Mouse (Mus musculus) A20 (cell line): Measurements from ENCODE around the gene 6030445D17Rik.

Experiments used
- DNase-seq: peaks from one replicate; pipeline ENCODE4 v3.0.0-alpha.2; 2011; ENCODE audit warnings: low read depth, low spot score

6030445D17Rik gene

DNA sequence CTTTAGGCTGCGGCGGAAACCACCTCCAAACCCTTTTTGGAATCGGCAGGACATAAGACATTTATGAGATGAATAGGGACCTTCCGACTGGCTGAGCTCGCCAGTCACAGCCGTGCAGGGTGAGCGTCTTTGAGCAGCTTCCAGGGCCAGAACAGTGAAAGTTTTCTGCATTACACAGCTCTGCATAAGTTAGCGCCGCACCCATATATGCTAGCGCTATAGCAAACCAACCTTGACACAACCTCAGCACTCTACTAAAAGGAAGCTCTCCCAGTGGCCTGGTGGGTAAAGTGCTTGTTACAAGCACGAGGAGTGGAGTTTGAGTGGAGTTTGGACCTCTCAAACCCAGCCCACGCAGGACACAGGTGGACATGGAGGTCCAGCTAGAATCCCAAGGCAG, 2.8 kb upstream of the 6030445D17Rik start:
- no peak for DNase-seq

DNA sequence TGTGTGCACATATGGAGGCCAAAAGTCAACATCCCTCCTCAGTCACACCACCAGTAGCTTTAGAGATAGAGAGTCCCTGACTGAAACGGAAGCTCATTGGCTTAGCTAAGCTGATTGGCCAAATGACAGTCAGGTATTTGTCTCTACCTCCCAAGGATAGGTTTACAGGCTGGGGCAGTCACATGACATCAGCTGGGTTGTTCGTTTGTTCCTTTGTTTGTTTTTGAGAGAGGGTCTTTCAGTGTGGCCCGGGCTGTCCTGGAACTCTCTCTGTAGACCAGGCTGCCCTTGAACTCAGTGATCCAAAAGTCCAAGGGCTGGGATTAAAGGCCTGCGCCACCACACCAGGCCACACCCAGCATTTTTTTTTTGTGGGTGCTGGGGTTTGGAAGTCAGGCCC, 844 bp upstream of the 6030445D17Rik start:
- DNase-seq = no peak

DNA sequence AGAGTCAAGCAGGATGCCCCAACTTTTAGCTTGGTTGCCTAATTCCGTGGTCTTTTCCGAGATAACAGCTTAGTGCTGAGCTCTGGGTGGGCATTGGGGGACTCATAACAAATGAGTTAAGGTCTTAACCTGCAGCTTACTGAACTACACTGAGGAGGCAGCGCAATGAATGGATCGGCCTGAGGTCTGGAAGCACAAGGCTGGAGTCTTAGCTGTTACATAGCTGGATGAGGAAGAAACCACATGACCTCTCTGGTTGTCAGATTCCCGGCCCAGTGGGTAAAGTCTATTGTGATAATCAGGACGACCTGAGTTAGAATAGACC, 327 bp upstream of the 6030445D17Rik start:
- DNase-seq = no peak

DNA sequence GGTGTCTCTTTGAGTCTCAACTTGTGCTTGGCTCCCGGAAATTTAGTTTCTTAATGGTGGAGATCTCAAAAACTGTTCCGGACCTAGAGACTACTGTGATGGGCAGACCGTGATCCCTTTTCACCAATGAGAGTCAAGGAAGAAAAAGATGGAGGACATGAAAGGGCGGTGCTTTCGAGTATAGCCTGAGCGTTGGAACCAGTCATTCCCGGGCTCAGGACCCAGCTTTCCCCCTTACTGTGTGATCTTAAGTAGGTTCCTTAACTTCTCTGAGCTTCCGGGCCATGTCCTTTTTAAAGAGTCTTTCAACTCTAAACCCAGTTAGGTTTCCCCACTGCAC, 759 bp downstream of the 6030445D17Rik start:
- no peak for DNase-seq

DNA sequence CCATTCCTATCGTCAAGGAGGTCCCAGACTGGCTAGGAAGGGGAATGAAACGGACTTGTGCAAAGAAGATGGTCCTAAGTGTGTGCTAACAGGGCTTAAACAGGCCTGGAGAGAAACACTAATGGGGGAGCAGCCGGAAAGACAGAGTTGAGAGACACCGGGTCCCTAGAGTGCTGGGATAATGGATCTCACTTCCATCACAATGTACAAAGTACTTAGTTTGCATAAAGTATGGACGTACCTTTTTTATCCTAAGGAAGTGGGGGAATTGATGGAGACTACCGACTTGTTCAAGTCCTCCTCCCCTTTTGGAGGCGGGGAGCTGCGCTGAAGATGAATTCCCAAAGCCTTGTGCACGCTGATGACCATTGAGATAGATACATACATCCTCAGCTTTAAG, 1.4 kb downstream of the 6030445D17Rik start:
- DNase-seq = no peak

DNA sequence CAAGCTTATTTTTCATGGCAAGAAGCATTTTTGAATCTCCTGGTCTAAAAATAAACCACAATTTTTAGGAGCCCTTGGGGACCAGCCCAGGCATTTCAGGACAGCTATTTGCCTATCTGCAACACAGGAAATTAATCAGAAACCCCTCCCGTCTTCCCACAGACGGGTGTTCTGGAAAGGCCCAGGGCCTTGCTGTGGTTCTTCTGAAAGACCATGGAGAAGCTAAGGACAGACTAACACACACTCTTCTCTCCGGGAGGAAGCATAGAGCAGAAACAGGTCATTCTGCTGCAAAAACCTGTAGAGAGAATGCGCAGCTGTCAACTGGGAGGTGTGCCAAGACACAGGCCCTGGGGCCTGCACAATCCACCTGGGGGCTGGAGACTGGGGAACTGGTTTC, 4.2 kb downstream of the 6030445D17Rik start:
- no peak for DNase-seq

- DNase-seq = peak; percentile 14
These were observed 6.7 kb downstream of the 6030445D17Rik start for GRCm38 (mm10) chr4:136468553-136469327.

DNA sequence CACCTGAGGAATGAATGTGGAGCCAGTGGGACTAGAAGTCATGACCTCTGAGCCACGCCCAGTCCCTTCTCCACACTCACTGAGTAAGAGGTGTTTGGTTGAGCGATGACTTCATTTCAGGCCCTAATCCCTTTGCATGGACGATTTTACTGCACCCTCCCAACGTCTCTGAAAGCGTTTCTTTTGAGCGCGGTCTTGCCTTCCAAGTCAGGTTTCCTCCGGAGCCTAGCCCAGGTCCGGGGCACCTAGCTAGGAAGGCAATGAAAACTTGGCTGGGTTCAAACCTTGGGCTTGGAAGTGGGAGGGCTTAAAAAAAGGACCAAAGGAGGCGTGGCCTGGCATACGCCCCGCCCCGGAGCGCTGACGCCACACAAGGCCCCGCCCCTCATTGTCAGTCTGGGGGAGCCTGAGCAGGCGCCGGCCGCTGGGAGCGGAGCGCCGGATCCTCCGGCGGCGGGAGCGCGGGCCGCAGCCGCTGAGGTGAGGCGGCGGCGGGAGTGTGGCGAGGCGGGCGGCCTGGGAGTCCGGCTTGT, 7.4 kb downstream of the 6030445D17Rik start, which contains the start of gene Luzp1:
TSS of gene Luzp1 (plus strand) at position 391 of the 533 bp plus-strand sequence.
- DNase-seq = peak; percentile 84

- no peak for DNase-seq
These were observed 7.9 kb downstream of the 6030445D17Rik start for GRCm38 (mm10) chr4:136469941-136470346.

DNA sequence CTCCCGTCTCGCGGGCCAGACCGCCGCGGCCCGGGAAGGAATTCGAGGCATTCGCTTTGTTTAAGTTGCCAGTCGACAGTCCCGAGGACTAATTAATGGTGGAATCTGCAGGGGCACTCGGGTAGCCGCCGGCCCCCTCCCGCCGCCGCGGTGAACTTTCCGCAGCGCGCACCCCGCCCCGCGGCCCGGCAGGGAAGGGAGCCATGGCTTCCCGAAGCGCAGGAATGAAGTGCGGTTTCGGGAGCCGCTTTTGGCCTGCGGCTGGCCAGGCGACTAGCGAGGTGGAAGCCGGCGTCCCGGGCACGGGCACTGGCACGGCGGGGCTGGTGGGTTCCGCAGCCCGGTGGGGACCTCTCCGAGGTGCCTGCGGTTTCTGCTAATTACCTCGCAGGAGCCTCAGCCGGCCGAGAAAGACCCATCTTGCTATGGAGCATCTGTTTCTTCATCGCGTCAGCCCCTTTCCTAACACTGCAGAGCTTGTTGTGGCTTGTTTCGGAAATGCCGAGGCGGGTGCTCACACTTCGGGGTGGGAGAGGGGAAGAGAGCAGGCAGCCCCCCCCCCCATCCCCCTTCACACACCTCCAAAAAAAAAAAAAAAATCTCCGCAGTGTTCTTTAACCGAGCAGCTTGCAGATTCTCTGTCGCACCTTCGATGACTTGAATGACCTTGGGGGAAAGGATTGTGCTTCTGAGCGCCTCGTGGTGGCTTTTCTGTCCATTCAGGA, 8.5 kb downstream of the 6030445D17Rik start:
- peak; percentile 53 for DNase-seq

GRCm38 (mm10) chr4:136476692-136477091, 14.6 kb downstream of the 6030445D17Rik start:
- DNase-seq = no peak

GRCm38 (mm10) chr4:136486549-136486948, 24.5 kb downstream of the 6030445D17Rik start:
- no peak for DNase-seq

DNA sequence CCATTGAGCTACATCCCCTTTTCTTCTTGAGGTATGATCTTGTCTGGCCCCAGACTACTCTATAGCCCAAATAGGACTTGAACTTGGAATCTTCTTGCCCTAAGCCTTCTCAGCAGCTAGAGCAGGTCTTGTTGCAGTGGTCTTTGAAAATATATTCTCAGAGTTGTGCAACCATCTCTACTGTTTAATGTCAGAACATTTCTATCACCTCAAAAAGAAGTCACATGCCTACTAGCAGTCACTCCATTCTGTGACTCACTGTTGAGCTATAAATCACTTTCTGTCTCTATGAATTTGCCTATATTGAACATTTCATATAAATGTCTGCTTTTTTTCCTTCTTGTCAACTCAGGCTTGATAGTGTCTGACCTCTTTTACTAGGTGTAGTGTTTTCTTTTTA, 33.9 kb downstream of the 6030445D17Rik start:
- no peak for DNase-seq

- DNase-seq = peak; percentile 33
These were observed 43.6 kb downstream of the 6030445D17Rik start for GRCm38 (mm10) chr4:136505426-136506215.

DNA sequence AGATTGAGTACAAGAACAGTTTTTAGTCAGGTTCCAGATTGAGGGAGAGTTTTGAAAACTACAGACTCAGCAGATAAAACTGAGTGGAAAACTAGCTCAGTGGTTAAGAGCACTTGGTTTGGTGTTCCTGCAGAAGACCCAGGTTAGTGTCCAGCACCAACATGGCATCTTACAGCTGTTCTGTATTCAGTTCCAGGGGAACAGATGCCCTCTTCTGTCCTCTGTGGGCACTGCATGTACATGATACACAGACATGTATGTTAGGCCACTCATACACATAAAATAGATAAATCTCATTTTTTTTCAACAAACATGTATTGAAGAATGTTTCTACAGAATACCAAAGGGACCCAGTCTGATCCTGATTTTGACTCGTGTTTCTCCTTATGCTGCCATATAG, 47.8 kb downstream of the 6030445D17Rik start:
- DNase-seq = peak; percentile 48

DNA sequence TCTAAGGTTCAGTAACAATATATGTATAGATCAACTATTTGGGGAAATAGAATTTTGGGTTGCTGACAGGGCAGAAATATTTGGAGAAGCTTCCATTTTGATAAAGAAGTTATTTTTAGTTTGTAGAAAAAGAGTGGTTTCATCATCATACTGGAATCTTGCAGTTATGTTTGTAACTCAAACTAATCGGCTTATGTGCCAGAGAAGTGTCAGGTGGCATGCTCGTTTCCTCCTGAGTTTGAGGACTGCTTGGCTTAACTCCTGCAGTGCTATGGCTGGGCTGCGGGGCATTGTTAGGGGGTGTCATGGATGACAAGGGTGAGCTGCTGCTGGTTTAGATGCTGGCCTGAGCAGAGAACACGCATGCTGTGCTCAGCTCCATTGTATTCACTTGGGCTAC, 49.7 kb downstream of the 6030445D17Rik start:
- DNase-seq = no peak

- no peak for DNase-seq
These were observed 50.9 kb downstream of the 6030445D17Rik start for GRCm38 (mm10) chr4:136512905-136513304.
